Mouse (Mus musculus): ENCODE measurements around the gene Tunar.

- no peak for TF ChIP-seq POLR2A (IDR thresholded peaks at IDR 0.05; ENCODE audit: insufficient read depth, low read depth, low read length)
- TF ChIP-seq CTCF (IDR thresholded peaks at IDR 0.05; ENCODE audit: insufficient read depth, low read depth, low read length), result no peak
Observed at GRCm38 (mm10) chr12:105333570-105333969, at the start of gene Tunar.
